ENCODE assay signal across 9 mouse cellular contexts in the genomic region with DNA sequence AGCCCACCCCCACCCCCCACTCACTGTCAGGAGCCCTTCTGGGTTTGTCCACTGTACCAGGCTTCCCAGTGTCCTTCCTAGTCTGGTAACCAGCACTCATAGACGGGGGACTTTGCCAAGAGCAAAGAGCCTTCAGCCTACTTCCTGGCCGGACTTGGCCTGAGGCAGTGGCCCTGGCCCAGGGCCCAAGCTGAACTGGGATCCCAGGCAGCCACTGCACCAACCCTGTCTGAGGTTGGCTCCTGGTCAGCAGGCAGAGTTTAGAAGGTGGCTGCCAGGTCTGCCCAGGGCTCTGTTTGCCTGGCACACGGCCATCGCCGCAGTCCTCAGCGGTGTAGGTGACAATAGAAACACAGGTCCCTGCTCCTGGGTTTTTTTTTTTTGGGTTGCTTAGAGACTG. TPM values are rescaled to one million over a fixed set of nuclear protein-coding genes. Genes with fewer than 3 reads are reported as not detected.
A peak's percentile ranks its signal among the peaks of the same experiment; 100 is the strongest.
DNase-seq lines count a peak whose midpoint lies in the region; ATAC-seq lines count a peak whose summit lies in the region.
"Had no signal": no experiment of that assay in that cellular context is flagged by ENCODE, and none has a peak within 500 bp of the region (broad histone marks: within the 10 kb centered on the region; RNA-seq: fewer than 3 reads in every experiment).

No protein-coding gene starts in this region.

- ATAC-seq in heart, embryonic 15.5 days (replicated peaks; ENCODE audit: insufficient number of reproducible peaks, insufficient read depth, low FRiP score, low read depth) = peak; percentile 62
- no peak for ATAC-seq in monocyte, adult 5-6 weeks (replicated peaks; ENCODE audit: insufficient number of reproducible peaks, low FRiP score, low TSS enrichment, poor library complexity, severe bottlenecking)
- ATAC-seq in activated CD4-positive, CD25-positive, alpha-beta regulatory T cell, adult 4 months = no peak

- H3K4me1 ChIP-seq in heart, embryonic 15.5 days (replicated peaks) = peaks cover 90% of the 10 kb centered on the region

- H3K27ac ChIP-seq in heart, embryonic 15.5 days = peak overlapping the region; percentile 86
- H3K27ac ChIP-seq: macrophage had no signal

- WGBS in heart, embryonic 15.5 days = 39% methylated on average over 6 of the region's 6 CpGs

- peak; percentile 81 for DNase-seq in urinary bladder, postnatal 14 days (ENCODE audit: low spot score)
- DNase-seq in urinary bladder, adult 2 months (ENCODE audit: low spot score) = no peak
- peak; percentile 91 for DNase-seq in fibroblast of lung, adult 2 months (ENCODE audit: low read depth)
- DNase-seq in kidney, postnatal 10 days = peak; percentile 90
- DNase-seq in lung, postnatal 25 days (ENCODE audit: low spot score) = peak; percentile 93

- H3K4me2 ChIP-seq in heart, embryonic 15.5 days = peak overlapping the region; percentile 25; the same call in 1 of the 2 replicates

- H3K9ac ChIP-seq in heart, embryonic 15.5 days = peak overlapping the region; percentile 14; the same call in 1 of the 2 replicates

- H3K36me3 ChIP-seq in heart, embryonic 15.5 days = no peaks in the 10 kb centered on the region

- no peaks in the 10 kb centered on the region for H3K27me3 ChIP-seq in heart, embryonic 15.5 days

- no peak overlapping the region for H3K4me3 ChIP-seq in heart, embryonic 15.5 days

- H3K9me3 ChIP-seq in heart, embryonic 15.5 days (replicated peaks) = no peaks in the 10 kb centered on the region

RNA-seq across cellular contexts. Expression of gene Bahcc1, which starts 22.3 kb away (rescaled TPM):
- 4.3 and 8.2 TPM in 2 replicates for polyA plus RNA-seq in urinary bladder, adult 2 months (2012; rRNA removed)
- 4.2 and 5.7 TPM in 2 replicates for polyA plus RNA-seq in heart, embryonic 15.5 days (2015; fragmentation: Nextera tagmentation; extraction: Ambion mirVana)
- total RNA-seq in monocyte, adult 5-6 weeks (2017) = 0.68 to 0.85 TPM (median 0.76 TPM) in 3 replicates
- not detected for polyA plus RNA-seq in activated CD4-positive, CD25-positive, alpha-beta regulatory T cell, adult 4 months (2017; shearing (Covaris generic))
